Mouse (Mus musculus) spleen, embryonic (tissue): Measurements from ENCODE around the gene Vps26a.

Source experiments
- CTCF ChIA-PET: fragments of 350-600 bp; sonication (Branson Sonifier 250); formaldehyde crosslinking; loops from one replicate; lab custom pipeline; 2022; lab: Charles Lee

The Vps26a gene

DNA sequence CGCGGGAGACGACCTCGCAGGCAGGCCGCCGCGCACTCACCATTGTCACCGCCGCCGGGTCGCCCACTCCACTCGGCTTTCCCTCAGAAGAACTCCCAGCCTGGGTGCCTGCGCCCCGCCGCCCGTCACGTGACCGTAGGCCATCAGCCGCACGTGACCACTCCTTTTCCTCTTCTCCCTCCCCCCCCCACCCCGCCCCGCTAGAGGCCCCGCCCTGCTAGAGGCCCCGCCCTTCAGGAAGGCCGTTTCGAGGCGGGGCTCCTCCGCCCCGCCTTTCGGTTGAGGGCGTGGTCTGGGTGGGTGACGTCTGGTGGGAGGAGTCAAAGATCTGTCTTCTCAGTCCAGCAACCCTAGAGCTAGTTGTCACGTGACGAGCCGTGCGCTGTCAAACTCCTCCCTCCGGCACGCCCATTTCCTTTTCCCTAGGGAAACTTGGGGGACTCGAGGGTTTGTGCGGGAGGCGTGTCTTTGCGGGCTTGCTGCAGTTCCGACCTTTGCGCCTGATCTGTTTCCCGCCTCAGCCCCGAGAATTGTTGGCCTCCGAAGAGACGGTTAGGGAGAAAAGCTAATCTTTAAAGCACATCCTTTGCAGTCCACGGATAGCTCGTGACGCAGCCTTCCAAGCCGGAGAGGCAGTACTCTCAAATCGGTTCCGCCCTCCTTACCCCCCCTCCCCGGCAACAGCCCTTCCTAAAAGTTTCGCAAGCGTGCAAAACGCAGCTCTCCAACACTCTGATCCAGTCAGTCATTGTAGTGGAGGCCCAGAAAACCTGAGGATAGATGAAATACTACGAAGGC lies at the start of gene Vps26a:
Gene Vps26a (minus strand): TSS at position 188 of the 798 bp plus-strand sequence.
- CTCF ChIA-PET = interaction anchor here (0.6 kb wide), 1 partner anchor 147 kb away, joined by 3 read pairs; no protein-coding TSS in a partner anchor

DNA sequence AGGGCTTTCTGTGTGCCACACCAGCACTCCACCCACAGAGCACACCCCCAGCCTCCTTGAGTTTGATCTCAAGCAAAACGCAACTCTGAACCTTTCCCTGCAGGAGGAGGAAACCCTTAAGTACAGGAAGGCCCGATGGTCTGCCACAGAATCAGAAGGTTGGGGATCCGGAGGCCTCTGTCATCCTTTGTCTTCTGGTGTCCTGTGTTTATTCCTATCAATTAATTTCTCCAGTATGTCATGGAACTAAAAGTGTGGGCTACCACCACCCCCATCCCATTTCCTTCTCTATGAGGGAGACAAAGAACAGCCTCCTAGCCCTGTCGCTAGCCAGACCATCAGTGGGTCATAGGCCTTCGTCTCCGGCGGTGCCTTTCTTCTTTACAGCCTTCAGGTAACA lies 47.9 kb upstream of the Vps26a start:
- CTCF ChIA-PET = no interaction called here

DNA sequence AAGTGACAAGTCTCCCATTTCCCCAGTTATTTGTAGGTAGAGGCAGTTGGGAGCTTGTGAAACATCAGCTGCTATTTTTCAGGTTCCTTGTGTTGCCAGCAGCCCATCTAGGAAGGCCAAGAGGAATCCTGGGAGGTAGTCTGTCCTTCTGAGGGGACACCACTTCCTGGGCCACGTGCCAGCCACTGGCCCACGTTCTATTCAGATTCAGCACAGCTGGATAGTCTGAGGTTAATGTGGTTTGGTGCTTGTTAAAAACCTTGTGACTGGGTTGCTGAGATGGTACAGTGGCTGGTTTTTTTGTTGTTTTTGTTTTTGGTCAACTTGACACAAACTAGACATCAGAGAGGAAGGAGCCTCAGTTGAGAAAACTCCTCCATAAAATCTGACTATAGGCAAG lies 46.2 kb upstream of the Vps26a start:
- CTCF ChIA-PET = interaction anchor here (0.8 kb wide), 2 partner anchors 11 to 25 kb away, joined by 3 to 4 read pairs; no protein-coding TSS in a partner anchor

DNA sequence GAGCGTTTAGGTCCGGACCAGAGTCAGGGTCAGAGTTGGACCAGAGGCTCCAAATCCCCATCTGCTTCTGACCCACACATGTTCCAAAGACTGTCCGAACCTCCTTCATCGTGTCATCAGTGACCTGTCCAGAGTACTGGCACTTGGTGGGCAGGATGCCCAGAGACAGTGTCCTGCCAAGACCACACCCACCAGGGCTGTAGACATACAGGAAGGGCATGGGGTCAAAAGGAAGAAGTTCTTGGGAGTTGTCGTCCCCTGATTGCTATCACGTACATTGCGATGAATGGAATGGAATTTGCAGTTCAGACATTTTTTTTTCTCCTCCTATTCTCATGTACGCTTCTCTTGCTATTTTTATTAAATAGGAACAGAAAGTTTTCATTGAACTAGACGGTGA lies 43.6 kb upstream of the Vps26a start:
- CTCF ChIA-PET = no interaction called here

DNA sequence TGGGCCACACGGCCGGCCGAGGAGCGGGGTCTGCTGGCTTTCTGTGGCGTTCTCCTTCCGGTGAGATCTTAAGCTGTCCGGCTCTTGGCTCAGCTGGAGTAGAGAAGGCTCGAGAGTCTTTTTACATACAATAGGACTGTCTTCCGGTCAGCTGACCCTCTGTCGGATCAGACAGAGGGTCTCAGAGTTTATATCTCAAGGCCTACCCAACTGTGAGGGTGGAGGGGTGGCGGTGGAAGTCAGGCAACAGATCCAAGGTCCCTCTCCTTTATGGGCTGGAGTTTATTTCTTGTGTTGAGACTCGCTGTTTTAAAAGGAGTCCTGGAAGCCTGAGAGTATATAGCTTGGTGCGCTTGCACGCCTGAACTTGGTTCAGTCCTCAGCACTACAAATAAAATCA lies 40.7 kb upstream of the Vps26a start, which contains the start of gene Srgn:
Gene Srgn (minus strand): TSS at position 101 of the 400 bp plus-strand sequence.
- CTCF ChIA-PET = no interaction called here

DNA sequence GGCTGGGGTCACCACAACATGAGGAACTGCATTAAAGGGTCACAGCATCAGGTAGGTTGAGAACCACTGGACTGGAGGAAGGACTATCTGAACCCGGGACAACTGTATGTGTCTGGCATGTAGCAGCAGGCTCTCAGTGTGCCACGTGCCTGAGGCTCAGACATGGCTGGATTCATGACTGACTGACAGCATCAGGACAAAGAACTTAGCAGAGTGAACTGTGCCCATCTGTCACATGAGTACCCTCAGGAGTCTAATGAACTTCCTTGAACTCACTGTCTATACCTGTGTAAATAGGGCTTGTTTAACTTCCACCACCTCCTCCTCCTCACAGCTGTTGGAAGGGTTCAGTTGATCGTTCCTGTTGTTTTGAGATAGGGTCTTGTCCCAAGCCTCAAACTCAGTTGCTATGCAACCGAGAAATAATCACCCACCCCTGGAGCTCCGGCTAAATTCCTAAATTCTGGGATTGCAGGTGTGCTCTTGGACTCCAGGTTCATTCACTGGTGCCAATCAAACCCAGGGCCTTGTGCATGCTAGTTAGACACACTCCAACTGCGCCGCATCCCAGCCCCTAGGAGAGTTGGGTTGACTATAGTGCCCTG lies 35.8 kb upstream of the Vps26a start:
- CTCF ChIA-PET = interaction anchor here (0.9 to 1.1 kb wide), 2 partner anchors 10 to 19 kb away, joined by 3 read pairs; no protein-coding TSS in a partner anchor

DNA sequence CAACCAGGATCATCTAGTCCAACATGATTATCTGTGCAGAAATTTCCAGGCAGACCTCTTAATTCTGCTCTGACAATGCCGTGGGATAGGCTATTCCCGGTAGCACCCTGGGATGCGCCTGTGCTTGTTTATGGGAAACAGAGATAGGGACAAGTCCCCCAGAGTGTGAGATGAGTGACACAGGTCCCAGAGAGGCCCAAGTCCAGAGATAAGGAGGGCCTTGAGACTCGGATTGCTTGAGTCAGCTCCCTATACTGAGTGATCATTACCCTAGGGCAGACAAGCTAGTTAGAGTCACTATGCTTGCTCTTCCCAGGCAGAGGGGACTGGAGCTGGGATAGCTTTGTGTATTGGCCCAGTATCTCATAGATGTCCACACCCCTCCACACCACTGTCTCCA lies 35.2 kb upstream of the Vps26a start:
- CTCF ChIA-PET = interaction anchor here (0.9 to 1.1 kb wide), 2 partner anchors 11 to 20 kb away, joined by 3 read pairs; no protein-coding TSS in a partner anchor

DNA sequence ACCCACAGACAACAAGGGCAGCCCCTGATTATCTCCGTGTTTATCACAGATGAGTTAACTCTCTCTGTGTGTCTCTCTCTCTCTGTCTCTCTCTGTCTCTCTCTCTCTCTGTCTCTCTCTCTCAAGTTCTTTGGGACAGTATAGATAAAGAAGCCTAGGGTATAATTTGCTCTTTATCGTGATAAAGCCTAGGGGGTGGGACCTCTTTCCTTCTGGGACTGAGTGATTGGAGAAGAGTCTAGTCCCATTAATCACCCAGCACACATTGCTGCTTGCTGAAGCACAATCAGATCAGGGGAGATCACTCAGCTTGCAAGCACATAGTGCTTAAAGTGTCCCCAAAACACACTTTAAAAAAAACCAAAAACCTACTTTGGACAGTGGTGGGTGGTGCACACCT lies 34.3 kb upstream of the Vps26a start:
- CTCF ChIA-PET = interaction anchor here (1.1 kb wide), 1 partner anchor 21 kb away, joined by 3 read pairs; no protein-coding TSS in a partner anchor

DNA sequence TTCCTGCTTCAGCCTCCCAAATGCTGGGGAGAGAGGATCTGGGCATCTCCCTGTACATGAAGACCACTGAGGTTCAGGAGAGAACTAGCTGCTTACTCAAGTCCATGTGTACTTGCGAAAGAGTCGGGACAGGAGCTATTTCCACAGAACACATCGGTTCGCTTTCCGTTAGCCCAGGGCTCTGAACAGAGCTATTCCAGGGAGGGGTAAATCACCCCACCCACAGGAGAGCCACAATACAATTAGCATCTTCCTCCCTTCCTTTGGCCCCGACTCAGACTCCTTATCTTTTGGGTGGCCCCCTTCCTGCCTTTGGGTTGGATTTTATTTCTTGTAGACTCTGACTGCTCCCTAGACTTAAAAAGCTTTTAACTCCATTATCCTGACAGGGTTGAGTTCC lies 30.9 kb upstream of the Vps26a start:
- CTCF ChIA-PET = interaction anchor here (0.6 to 0.7 kb wide), 2 partner anchors 20 to 660 kb away, joined by 3 to 5 read pairs; no protein-coding TSS in a partner anchor

DNA sequence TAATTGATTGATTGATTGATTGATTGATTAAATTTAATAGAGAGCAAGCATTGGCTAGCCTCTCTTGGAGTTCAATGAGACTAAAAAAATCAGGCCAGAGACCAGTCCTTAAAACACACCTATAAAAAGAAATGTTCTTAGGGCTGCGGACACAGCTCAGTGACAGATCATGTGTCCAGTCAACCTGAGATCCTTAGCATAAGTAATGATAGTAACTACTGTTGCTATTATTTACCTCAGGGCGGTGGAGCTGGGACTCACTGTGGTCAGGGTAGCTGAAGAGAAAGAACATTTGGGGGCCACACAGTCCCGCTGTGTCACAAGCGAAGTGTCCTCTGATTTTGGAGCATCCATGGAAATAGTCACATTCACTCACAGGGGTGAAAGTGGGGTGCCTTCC lies 26.2 kb upstream of the Vps26a start:
- CTCF ChIA-PET = no interaction called here

DNA sequence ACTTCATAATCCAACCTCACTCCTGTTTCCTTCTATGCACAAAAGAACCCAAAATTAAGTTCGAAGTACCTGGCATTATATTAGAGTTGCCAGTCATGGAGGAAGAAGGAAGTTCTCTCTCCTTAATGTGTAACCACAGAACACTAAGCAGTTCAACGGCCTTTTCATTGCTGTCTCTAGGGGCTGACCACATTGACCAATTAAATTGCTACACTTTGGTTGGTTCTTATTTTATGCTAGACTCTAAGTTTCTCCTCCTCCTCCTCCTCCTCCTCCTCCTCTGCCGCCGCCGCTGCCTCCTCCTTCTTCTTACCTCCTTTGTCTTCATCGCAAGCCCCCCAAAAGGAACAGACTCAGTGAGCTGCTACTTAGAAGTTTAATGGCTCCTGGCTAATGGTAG lies 24.9 kb upstream of the Vps26a start:
- CTCF ChIA-PET = no interaction called here

DNA sequence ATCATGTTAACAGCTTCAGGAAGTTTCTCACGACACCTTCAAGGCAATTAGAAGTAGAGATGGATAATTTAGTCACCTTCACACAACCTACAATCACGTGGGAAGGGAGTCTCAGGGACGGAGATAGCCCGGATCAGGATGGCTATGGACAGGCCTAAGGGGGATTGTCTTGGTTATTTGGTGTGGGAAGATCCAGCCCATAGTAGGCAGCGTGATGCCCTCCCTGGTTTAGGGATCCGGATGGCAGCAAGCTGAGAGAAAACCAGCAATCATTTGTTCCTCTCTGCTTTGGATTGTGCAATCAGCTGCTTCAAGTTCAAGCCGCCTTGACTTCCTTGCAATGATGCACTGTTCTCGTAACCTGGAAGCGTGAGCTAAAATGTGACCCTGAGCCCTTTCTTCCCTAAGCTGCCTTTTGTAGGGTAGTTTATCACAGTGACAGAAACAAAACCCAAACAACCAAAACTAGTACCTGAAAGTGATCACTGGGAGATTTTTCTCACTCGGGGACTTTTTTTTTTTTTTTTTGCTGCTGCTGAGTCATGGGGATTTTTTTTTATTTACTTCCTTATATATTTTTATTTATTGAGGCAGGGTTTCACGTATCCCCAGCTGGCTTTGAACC lies 22.5 kb upstream of the Vps26a start:
- CTCF ChIA-PET = interaction anchor here (0.7 to 1.2 kb wide), 3 partner anchors 9 to 56 kb away, joined by 3 to 20 read pairs (median 3); no protein-coding TSS in a partner anchor

DNA sequence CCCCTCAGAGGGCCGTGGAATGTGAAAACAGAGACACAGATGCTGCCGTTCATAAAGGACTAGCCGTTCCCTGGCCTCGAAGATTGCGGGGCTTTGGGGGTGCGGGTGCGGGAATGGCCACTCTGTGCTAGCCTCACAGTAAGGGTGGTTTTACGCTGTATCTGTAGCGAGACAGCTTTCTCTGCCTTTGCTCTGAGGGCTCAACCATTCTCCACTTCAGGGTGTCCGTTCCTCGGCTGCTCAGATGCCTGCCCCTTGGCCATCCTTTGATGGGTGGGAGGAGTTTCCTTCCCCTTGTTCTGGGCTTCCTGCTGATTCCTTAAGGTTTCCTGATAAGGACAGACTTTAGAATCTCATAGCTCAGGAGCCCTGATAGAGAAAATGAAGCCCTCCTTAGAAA lies 21.9 kb upstream of the Vps26a start:
- CTCF ChIA-PET = interaction anchor here (0.8 to 1.2 kb wide), 2 partner anchors 8 to 24 kb away, joined by 3 to 4 read pairs; no protein-coding TSS in a partner anchor

DNA sequence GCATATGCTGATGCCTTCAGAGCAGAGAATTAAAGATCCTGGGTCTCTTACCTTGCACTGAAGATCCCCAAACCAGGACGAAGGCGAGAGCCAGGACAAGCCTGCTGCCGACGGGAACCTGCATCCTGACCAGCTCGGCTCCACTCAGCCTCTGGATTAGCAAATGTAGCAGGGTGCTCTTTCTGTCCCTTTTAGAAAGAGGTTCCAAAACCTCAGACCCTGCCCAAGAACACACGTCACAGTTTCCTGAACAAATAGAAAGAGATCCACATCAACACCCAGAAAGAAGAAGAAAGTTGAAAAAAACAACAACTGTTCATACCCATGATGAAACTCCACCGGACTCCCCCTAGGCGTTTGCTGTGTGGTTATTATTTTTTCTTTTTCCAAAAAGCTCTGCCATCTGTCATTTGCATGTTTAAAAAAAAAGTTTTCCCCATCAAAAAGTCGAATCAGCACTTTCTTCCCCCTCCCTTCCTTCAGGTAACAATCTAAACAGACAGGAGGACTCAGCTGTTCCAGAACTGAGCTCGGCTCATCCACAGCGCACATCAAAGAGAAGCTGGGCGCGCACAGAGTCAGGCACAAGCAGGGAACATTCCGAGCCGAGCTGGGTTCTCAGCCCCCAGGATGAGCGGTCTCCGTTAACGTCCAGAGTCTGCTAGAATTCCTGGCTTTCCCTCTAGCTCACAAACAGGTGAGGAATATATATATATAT lies 21.1 kb upstream of the Vps26a start:
- CTCF ChIA-PET = interaction anchor here (0.8 kb wide), 1 partner anchor 25 kb away, joined by 4 read pairs; no protein-coding TSS in a partner anchor

DNA sequence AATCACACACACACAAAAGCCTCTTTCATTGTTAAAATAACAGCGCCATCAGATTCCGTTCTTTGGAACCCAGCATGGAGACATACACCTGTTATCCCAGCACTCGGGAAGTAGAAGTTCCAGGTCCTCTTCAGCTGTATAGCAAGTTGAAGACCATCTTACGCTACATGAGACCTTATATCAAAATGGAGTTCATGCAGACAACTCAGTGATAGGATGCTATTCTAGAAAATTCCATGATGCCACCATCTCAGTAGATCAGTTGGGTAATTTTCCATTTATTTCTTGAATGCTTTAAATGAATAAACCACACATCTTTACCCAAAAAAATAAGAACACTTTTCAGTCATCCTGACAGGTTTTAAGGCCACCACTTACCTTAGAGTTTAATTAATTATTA lies 20.5 kb upstream of the Vps26a start:
- CTCF ChIA-PET = interaction anchor here (1.2 kb wide), 1 partner anchor 21 kb away, joined by 4 read pairs; no protein-coding TSS in a partner anchor

DNA sequence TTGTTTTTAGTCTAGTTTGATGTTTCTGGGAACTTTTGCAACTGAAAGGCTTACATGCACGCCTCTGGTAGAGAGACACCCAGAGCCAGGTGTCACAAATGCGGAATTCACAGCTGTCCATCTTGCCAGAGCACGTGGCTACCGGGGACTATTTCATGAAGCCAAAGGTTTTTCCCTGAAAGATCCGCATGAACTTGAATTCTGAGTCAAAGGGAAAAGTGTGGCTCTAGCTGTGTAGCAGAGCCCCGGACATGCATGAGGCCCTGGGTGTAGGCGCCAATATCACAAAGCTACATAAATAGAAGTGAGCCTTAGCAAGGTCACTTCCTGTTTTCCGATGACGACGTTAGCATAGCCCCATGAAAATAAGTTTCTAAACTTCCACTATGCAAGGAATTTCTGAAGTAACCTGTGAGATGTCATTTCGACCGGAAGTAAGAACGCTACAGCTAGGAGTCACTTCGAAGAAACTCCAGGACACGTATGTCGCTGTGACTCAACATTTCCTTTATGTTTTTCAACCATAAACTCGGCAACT lies 19.5 kb upstream of the Vps26a start:
- CTCF ChIA-PET = interaction anchor here (1.1 to 1.6 kb wide), 5 partner anchors 17 to 46 kb away, joined by 3 to 6 read pairs (median 4); no protein-coding TSS in a partner anchor

DNA sequence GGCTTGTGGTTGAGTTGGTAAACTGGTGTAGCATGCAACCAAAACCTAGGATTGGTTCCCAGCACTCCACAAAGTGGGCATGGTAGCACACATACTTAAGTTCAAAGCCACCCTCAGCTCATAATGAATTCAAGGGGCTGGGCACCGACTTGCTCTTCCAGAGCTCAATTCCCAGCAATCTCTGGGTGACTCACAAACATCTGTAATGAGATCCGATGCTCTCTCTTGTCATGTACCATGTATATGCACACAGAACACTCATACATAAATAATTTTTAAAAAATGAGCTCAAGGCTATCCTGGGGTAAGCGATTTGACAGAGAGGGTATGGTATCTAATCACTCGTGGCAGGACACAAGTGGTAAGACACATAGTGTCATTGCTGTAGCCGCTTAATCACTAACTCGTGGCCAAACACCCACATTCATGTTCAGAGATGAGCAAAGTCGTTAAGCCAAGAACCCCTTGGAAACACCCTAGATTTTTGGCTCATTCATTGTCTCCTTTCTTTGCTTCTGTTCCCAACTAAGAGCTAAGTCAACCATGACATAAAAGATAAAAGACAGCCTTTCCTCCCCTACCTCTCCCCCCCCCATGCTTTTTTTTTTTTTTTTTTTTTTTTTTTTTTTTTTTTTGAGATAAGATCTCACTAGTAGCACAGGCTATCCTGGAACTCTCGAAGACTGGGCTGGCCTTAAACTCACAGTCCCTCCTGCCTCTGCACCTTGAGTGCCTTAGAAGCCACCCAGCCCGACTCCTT lies 18.8 kb upstream of the Vps26a start:
- CTCF ChIA-PET = interaction anchor here (1.1 to 1.6 kb wide), 4 partner anchors 18 to 47 kb away, joined by 3 to 6 read pairs (median 4); no protein-coding TSS in a partner anchor

DNA sequence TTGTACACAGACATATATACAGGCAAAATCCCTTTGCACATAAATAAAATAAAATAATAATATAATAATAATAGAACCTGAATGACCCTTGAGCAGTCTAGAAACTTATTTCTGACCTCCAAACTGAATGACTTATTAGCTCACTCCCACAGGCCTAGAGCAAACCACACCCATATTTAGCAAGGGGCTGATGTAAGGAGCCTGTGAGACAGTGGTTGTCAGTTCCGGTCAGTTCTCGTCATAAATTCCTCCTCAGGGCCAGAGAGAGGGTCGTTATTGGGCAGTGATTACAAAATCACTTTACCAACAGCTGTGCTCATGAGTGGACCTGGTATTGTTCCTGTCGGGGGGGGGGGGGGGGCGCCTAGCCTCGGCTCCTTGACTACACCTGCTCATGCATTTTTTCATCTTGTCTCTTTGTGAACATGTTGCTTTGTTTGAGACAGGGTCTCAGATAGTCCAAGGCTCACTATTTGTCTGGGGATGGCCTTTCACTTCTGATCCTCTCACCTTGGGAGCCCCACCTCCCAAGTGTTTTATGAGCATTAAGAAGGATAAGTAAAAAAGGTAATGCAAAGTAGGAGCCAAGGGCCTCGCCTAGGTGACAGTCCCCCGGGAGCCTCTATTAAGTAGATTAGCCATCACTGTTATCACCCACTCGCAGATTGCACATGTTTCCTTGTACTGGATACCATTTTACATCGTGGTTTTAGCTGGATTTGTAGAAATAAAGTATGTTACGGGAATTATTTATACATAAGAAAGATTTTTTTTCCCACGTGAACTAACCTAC lies 17.4 kb upstream of the Vps26a start:
- CTCF ChIA-PET = interaction anchor here (0.7 to 1.0 kb wide), 3 partner anchors 13 to 56 kb away, joined by 3 to 7 read pairs (median 3); no protein-coding TSS in a partner anchor

DNA sequence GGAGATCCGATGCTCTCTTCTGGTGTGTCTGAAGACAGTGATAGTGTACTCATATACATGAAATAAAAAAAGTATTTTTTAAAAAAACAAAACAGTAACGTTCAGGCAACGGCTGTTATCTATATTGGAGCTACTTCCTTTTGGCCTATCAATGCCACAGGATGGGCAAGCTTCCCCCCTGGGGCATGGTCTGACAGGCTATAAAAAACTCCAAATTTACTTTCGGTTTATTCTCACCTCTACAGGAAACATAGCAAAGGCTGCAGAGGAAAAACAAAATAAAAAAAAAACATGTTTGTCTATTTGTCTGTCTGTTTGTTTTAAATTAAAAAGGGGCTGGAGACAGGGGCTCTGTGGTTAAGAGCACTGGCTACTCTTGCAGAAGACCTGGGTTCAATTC lies 16.7 kb upstream of the Vps26a start:
- CTCF ChIA-PET = interaction anchor here (0.7 to 1.0 kb wide), 3 partner anchors 12 to 56 kb away, joined by 3 to 7 read pairs (median 3); no protein-coding TSS in a partner anchor
